Mouse (Mus musculus) olfactory bulb, adult 2 months (tissue): ENCODE measurements around the gene Lrrc23.

Experiments used
- CTCF ChIP-seq: fragments of 200-500 bp; IDR thresholded peaks from 2 replicates; pipeline ENCODE4 v1.5.1; 2012; ENCODE audit warnings: low read depth, mild to moderate bottlenecking, low read length, moderate library complexity; ENCODE audit not compliant: insufficient read depth
- POLR2A ChIP-seq: fragments of 200-500 bp; IDR thresholded peaks from 2 replicates; pipeline ENCODE4 v1.6.1; 2012; ENCODE audit warnings: mild to moderate bottlenecking, low read depth, low read length, moderate library complexity; ENCODE audit not compliant: insufficient read depth

DNA sequence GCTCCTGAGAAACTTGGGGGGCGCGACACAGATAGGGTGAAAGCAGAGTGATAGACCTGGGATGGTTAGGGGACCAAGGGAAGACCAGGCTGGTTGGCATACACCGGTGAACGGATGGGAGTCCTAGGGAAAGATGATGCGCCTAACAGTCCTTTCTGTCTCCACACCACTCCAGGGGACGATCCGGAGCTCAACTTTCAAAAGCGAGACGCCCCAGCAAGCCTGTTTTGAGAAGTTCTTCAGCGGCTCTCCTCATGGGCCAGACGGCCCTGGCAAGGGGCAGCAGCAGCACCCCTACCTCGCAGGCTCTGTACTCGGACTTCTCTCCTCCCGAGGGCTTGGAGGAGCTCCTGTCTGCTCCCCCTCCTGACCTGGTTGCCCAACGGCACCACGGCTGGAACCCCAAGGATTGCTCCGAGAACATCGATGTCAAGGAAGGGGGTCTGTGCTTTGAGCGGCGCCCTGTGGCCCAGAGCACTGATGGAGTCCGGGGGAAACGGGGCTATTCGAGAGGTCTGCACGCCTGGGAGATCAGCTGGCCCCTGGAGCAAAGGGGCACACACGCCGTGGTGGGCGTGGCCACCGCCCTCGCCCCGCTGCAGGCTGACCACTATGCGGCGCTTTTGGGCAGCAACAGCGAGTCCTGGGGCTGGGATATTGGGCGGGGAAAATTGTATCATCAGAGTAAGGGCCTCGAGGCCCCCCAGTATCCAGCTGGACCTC lies 29.7 kb upstream of the Lrrc23 start:
- peak; percentile 30; the same call in 1 of the 2 replicates for TF ChIP-seq CTCF
- 0 out of 2 replicates have a peak, but pooled peaks have one; percentile 24 for TF ChIP-seq POLR2A
